ENCODE assay signal across 31 mouse cellular contexts in genomic region chr8:122920890-122921289, GRCm38 (mm10).
DNase-seq lines count a peak whose midpoint lies in the region; ATAC-seq lines count a peak whose summit lies in the region.
"Had no signal": no experiment of that assay in that cellular context is flagged by ENCODE, and none has a peak within 500 bp of the region (broad histone marks: within the 10 kb centered on the region; RNA-seq: fewer than 3 reads in every experiment).

No protein-coding gene starts in this region.

- peaks cover 45% of the 10 kb centered on the region for H3K4me1 ChIP-seq in hindbrain, embryonic 12.5 days
- H3K4me1 ChIP-seq in hindbrain, embryonic 11.5 days (replicated peaks; ENCODE audit: control insufficient read depth, insufficient read depth, low read length) = no peaks in the 10 kb centered on the region
- peaks cover 56% of the 10 kb centered on the region for H3K4me1 ChIP-seq in hindbrain, embryonic 15.5 days (replicated peaks)
- peaks cover 61% of the 10 kb centered on the region for H3K4me1 ChIP-seq in midbrain, embryonic 16.5 days (ENCODE audit: control insufficient read depth, insufficient read depth, low read length)

- no peaks in the 10 kb centered on the region for H3K27me3 ChIP-seq in hindbrain, embryonic 12.5 days
- no peaks in the 10 kb centered on the region for H3K27me3 ChIP-seq in hindbrain, embryonic 11.5 days (ENCODE audit: control insufficient read depth, insufficient read depth, low read length)
- H3K27me3 ChIP-seq in hindbrain, embryonic 15.5 days = no peaks in the 10 kb centered on the region
- no peaks in the 10 kb centered on the region for H3K27me3 ChIP-seq in midbrain, embryonic 16.5 days (ENCODE audit: control insufficient read depth, insufficient read depth, low read depth, low read length)
- H3K27me3 ChIP-seq: CH12.LX; heart, embryonic 12.5 days; limb, embryonic 15.5 days; Patski; stomach, embryonic 15.5 days had no signal

- H3K9me3 ChIP-seq in hindbrain, embryonic 12.5 days (replicated peaks) = no peaks in the 10 kb centered on the region
- H3K9me3 ChIP-seq in hindbrain, embryonic 11.5 days (ENCODE audit: control insufficient read depth, low read length) = no peaks in the 10 kb centered on the region
- no peaks in the 10 kb centered on the region for H3K9me3 ChIP-seq in hindbrain, embryonic 15.5 days
- H3K9me3 ChIP-seq in midbrain, embryonic 16.5 days (replicated peaks; ENCODE audit: control insufficient read depth, low read length, poor library complexity, severe bottlenecking) = no peaks in the 10 kb centered on the region
- H3K9me3 ChIP-seq: forebrain, embryonic 10.5 days; G1E; heart, embryonic 12.5 days; limb, embryonic 15.5 days; stomach, embryonic 15.5 days had no signal

- no peak for DNase-seq in hindbrain, embryonic 11.5 days (ENCODE audit: low spot score)
- peak; percentile 41 for DNase-seq in R1 (ENCODE audit: low read depth, low spot score)
- DNase-seq in B cell, adult 2 months = no peak
- no peak for DNase-seq in ovary, postnatal 36 days (ENCODE audit: low spot score)
- DNase-seq in left cerebral cortex, postnatal 10 days (ENCODE audit: extremely low spot score in 1 of 2, low spot score in 2 of 2) = no peak
- DNase-seq: adrenal gland, adult 2 months; cerebellum, postnatal 14 days; gastrocnemius, postnatal 14 days; heart, adult 18-20 months; heart, postnatal 10 days; kidney, postnatal 4 days; layer of hippocampus, adult 9-11 months; left cerebral cortex, postnatal 4 days; lung, embryonic 14.5 days; lung, postnatal 4 days; right cerebral cortex, adult 18-20 months; right cerebral cortex, postnatal 4 days; thymus, postnatal 4 days had no signal

- no peak for ATAC-seq in hindbrain, embryonic 12.5 days (ENCODE audit: low FRiP score)
- no peak for ATAC-seq in hindbrain, embryonic 11.5 days (ENCODE audit: low FRiP score)
- peak; percentile 68; the same call in 1 of the 2 replicates for ATAC-seq in hindbrain, embryonic 15.5 days (ENCODE audit: low FRiP score, low read depth)
- ATAC-seq in midbrain, embryonic 16.5 days = peak; percentile 79; the same call in 1 of the 2 replicates
- ATAC-seq: intestine, postnatal 0 days; Patski had no signal

- H3K4me2 ChIP-seq in hindbrain, embryonic 12.5 days (replicated peaks) = no peak overlapping the region
- no peak overlapping the region for H3K4me2 ChIP-seq in hindbrain, embryonic 11.5 days (replicated peaks; ENCODE audit: low read depth, low read length)
- no peak overlapping the region for H3K4me2 ChIP-seq in hindbrain, embryonic 15.5 days
- peak overlapping the region; percentile 32 for H3K4me2 ChIP-seq in midbrain, embryonic 16.5 days (ENCODE audit: low read length)
- H3K4me2 ChIP-seq: heart, embryonic 12.5 days; limb, embryonic 15.5 days; lung, embryonic 14.5 days; stomach, embryonic 15.5 days had no signal

- no peak overlapping the region for H3K4me3 ChIP-seq in hindbrain, embryonic 12.5 days
- no peak overlapping the region for H3K4me3 ChIP-seq in hindbrain, embryonic 11.5 days (ENCODE audit: low read depth, low read length)
- H3K4me3 ChIP-seq in hindbrain, embryonic 15.5 days = no peak overlapping the region
- no peak overlapping the region for H3K4me3 ChIP-seq in midbrain, embryonic 16.5 days (ENCODE audit: low read depth, low read length)
- H3K4me3 ChIP-seq: forebrain, embryonic 10.5 days; heart, embryonic 12.5 days; left cerebral cortex, adult 2 months; limb, embryonic 15.5 days; stomach, embryonic 15.5 days had no signal

- 77% methylated on average over 7 of the region's 7 CpGs for WGBS in hindbrain, embryonic 12.5 days
- 80% methylated on average over 7 of the region's 7 CpGs for WGBS in hindbrain, embryonic 11.5 days
- WGBS in hindbrain, embryonic 15.5 days = 50% methylated on average over 7 of the region's 7 CpGs
- 41% methylated on average over 7 of the region's 7 CpGs for WGBS in midbrain, embryonic 16.5 days

- no peaks in the 10 kb centered on the region for H3K36me3 ChIP-seq in hindbrain, embryonic 12.5 days
- no peaks in the 10 kb centered on the region for H3K36me3 ChIP-seq in hindbrain, embryonic 11.5 days (ENCODE audit: control insufficient read depth, insufficient read depth, low read length)
- no peaks in the 10 kb centered on the region for H3K36me3 ChIP-seq in hindbrain, embryonic 15.5 days
- no peaks in the 10 kb centered on the region for H3K36me3 ChIP-seq in midbrain, embryonic 16.5 days (ENCODE audit: control insufficient read depth, insufficient read depth, low read length)
- H3K36me3 ChIP-seq: heart, embryonic 12.5 days; stomach, embryonic 15.5 days had no signal

- H3K9ac ChIP-seq in hindbrain, embryonic 12.5 days = no peak overlapping the region
- no peak overlapping the region for H3K9ac ChIP-seq in hindbrain, embryonic 11.5 days (ENCODE audit: low read depth, low read length)
- H3K9ac ChIP-seq in hindbrain, embryonic 15.5 days = no peak overlapping the region
- H3K9ac ChIP-seq in midbrain, embryonic 16.5 days (ENCODE audit: low read depth, low read length) = no peak overlapping the region
- H3K9ac ChIP-seq: heart, embryonic 12.5 days; limb, embryonic 15.5 days; liver, embryonic 14.5 days; lung, embryonic 14.5 days; stomach, embryonic 15.5 days had no signal

- H3K27ac ChIP-seq in hindbrain, embryonic 12.5 days = 0 out of 2 replicates have a peak overlapping the region, but pooled peaks have one; percentile 4
- no peak overlapping the region for H3K27ac ChIP-seq in hindbrain, embryonic 11.5 days (ENCODE audit: low read depth, low read length)
- H3K27ac ChIP-seq in hindbrain, embryonic 15.5 days (replicated peaks) = 0 out of 2 replicates have a peak overlapping the region, but pooled peaks have one; percentile 21
- H3K27ac ChIP-seq in midbrain, embryonic 16.5 days (ENCODE audit: low read length) = peak overlapping the region; percentile 48
- H3K27ac ChIP-seq: forebrain, embryonic 10.5 days; left cerebral cortex, adult 2 months; limb, embryonic 15.5 days; liver, embryonic 14.5 days; stomach, embryonic 15.5 days had no signal

- intact Hi-C loops in left cerebral cortex, postnatal 10 days (cut with DNase I) = no loop called here

Comparison
In these comparisons a context has a peak if more than half of its experiments do, and no peak if none do; other contexts are left out.
1. ATAC-seq: peak in hindbrain, embryonic 15.5 days (single experiment) and midbrain, embryonic 16.5 days (single experiment); none in hindbrain, embryonic 12.5 days (single experiment) and hindbrain, embryonic 11.5 days (single experiment).